Mouse (Mus musculus) lung, postnatal 0 days (tissue): ENCODE measurements at regions not wholly inside any gene's neighbourhood (a gene's known extent, or its start where the extent isn't known, plus 50 kb on each side); places are given as distances from the start of the nearest gene placed in this dataset.

Experiments
- CTCF ChIP-seq: IDR thresholded peaks from 2 replicates; pipeline ENCODE4 v1.5.1; 2016; ENCODE audit warnings: antibody characterized with exemption, mild to moderate bottlenecking
- EP300 ChIP-seq: IDR thresholded peaks from 2 replicates; pipeline ENCODE4 v1.6.1; 2016; ENCODE audit warnings: antibody characterized with exemption, mild to moderate bottlenecking, control low read depth

DNA sequence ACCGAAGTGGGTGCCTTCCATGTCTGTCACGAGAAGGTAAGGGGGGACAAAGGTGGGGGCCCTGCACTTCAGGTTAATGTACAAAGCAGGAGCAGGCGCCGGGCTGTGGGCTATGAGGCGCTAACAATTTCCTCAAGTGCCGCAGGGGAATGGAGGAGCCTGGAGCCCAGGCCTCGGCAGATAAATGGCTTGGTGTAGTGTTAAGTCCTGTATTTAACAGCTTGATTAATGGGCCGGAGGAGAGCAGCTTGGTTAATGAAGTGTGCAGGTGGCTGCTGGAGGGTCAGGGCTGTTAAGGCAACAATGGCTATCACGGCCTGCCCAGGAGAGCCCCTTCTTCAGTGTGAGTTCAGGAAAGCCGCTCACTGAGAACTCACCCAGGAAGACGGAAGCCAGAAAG, 72.0 kb upstream of the Twist2 start:
- TF ChIP-seq EP300 = no peak
- TF ChIP-seq CTCF = no peak
